ENCODE assay signal across 24 mouse cellular contexts in the genomic region with DNA sequence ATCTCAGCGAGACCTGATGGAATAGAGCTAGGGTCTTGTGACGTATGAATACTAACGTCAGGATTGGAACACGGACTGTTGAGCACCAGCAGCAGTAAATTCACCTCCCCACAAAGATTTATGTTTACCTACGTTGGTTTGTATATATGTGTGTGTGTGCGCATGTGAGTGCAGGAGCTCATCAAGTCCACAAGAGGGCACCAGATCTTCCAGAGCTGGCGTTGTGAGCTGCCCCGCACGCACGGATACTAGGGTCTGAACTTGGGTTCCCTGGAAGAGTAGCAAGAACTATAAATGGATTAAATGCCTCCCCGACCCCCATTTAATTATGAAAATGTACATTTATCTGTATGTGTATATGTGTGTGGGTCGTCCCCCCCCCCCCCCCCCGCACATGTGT. TPM values are rescaled to one million over a fixed set of nuclear protein-coding genes. Genes with fewer than 3 reads are reported as not detected.
DNase-seq lines count a peak whose midpoint lies in the region; ATAC-seq and TF ChIP-seq lines count a peak whose summit lies in the region.
"Had no signal": no experiment of that assay in that cellular context is flagged by ENCODE, and none has a peak within 500 bp of the region (broad histone marks: within the 10 kb centered on the region; RNA-seq: fewer than 3 reads in every experiment).

No protein-coding gene starts in this region.

- H3K4me2 ChIP-seq in kidney, postnatal 0 days (ENCODE audit: low read length): no peak overlapping the region
- no peak overlapping the region for H3K4me2 ChIP-seq in midbrain, postnatal 0 days (ENCODE audit: low read depth, low read length, poor library complexity, severe bottlenecking)
- no peak overlapping the region for H3K4me2 ChIP-seq in midbrain, embryonic 14.5 days (ENCODE audit: low read length)
- H3K4me2 ChIP-seq: forebrain, embryonic 15.5 days; hindbrain, embryonic 12.5 days; midbrain, embryonic 15.5 days had no signal

- H3K27me3 ChIP-seq in heart, adult 2 months (ENCODE audit: control insufficient read depth, insufficient read depth, low read length): no peaks in the 10 kb centered on the region
- no peaks in the 10 kb centered on the region for H3K27me3 ChIP-seq in kidney, postnatal 0 days (ENCODE audit: insufficient read depth, low read length)
- no peaks in the 10 kb centered on the region for H3K27me3 ChIP-seq in midbrain, postnatal 0 days (ENCODE audit: insufficient read depth, low read length)
- H3K27me3 ChIP-seq in midbrain, embryonic 14.5 days (ENCODE audit: control insufficient read depth, insufficient read depth, low read length): no peaks in the 10 kb centered on the region
- H3K27me3 ChIP-seq: forebrain, embryonic 15.5 days; hindbrain, embryonic 12.5 days; intestine, embryonic 15.5 days; midbrain, embryonic 15.5 days had no signal

- no peaks in the 10 kb centered on the region; the same call in 1 of the 2 replicates for H3K9me3 ChIP-seq in kidney, postnatal 0 days (replicated peaks; ENCODE audit: low read length)
- H3K9me3 ChIP-seq in midbrain, postnatal 0 days (ENCODE audit: low read length): no peaks in the 10 kb centered on the region
- no peaks in the 10 kb centered on the region for H3K9me3 ChIP-seq in midbrain, embryonic 14.5 days (ENCODE audit: control insufficient read depth, low read length)
- H3K9me3 ChIP-seq: forebrain, embryonic 15.5 days; intestine, embryonic 15.5 days; limb, embryonic 10.5 days; midbrain, embryonic 15.5 days had no signal

- no peak for TF ChIP-seq EP300 in heart, adult 2 months (IDR thresholded peaks at IDR 0.05; ENCODE audit: insufficient read depth, low read depth, low read length)

- peaks cover 12% of the 10 kb centered on the region for H3K4me1 ChIP-seq in heart, adult 2 months (ENCODE audit: control insufficient read depth, insufficient read depth, low read length)
- peaks cover 10% of the 10 kb centered on the region; the same call in 1 of the 2 replicates for H3K4me1 ChIP-seq in kidney, postnatal 0 days (replicated peaks; ENCODE audit: insufficient read depth, low read length)
- peaks cover 7% of the 10 kb centered on the region; the same call in 1 of the 2 replicates for H3K4me1 ChIP-seq in midbrain, postnatal 0 days (ENCODE audit: insufficient read depth, low read length)
- peaks cover 13% of the 10 kb centered on the region for H3K4me1 ChIP-seq in midbrain, embryonic 14.5 days (ENCODE audit: control insufficient read depth, insufficient read depth, low read length)
- H3K4me1 ChIP-seq in brown adipose tissue, adult 24 weeks (ENCODE audit: control insufficient read depth, insufficient read depth, insufficient read length, low read length): peaks cover 26% of the 10 kb centered on the region

- intact Hi-C loops in heart, adult 2 months (cut with DNase I): no loop called here
- intact Hi-C loops in heart, postnatal 10 days (cut with DNase I): no loop called here

- DNase-seq in heart, adult 2 months: no peak
- DNase-seq in heart, postnatal 10 days: no peak
- DNase-seq in kidney, postnatal 0 days (ENCODE audit: low spot score): no peak
- DNase-seq in kidney, postnatal 4 days: no peak
- no peak for DNase-seq in midbrain, postnatal 0 days (ENCODE audit: low spot score)
- no peak for DNase-seq in midbrain, embryonic 14.5 days
- DNase-seq: cerebellum, adult 2 months; right cerebral cortex, adult 18-20 months had no signal

- TF ChIP-seq CTCF in heart, adult 2 months (IDR thresholded peaks at IDR 0.05): peak; percentile 29
- peak; percentile 46; the same call in 1 of the 2 replicates for TF ChIP-seq CTCF in kidney, postnatal 0 days (IDR thresholded peaks at IDR 0.05; ENCODE audit: low read depth)
- peak; percentile 32; the same call in 1 of the 2 replicates for TF ChIP-seq CTCF in midbrain, postnatal 0 days (IDR thresholded peaks at IDR 0.05)

- no peak overlapping the region for H3K9ac ChIP-seq in heart, adult 2 months (ENCODE audit: low read depth, low read length)
- no peak overlapping the region for H3K9ac ChIP-seq in kidney, postnatal 0 days (ENCODE audit: low read depth, low read length)
- no peak overlapping the region for H3K9ac ChIP-seq in midbrain, postnatal 0 days (replicated peaks; ENCODE audit: low read length, poor library complexity, severe bottlenecking)
- H3K9ac ChIP-seq in midbrain, embryonic 14.5 days (replicated peaks; ENCODE audit: low read length): no peak overlapping the region
- H3K9ac ChIP-seq: forebrain, embryonic 15.5 days; hindbrain, embryonic 12.5 days; intestine, embryonic 15.5 days; midbrain, embryonic 15.5 days had no signal

- ATAC-seq in kidney, postnatal 0 days (replicated peaks; ENCODE audit: low FRiP score, low read depth): no peak
- ATAC-seq in midbrain, postnatal 0 days (ENCODE audit: low FRiP score): no peak
- no peak for ATAC-seq in midbrain, embryonic 14.5 days (ENCODE audit: low FRiP score, low TSS enrichment)
- no peak for ATAC-seq in megakaryocyte-erythroid progenitor cell, adult 5-6 weeks (replicated peaks; ENCODE audit: low FRiP score, low TSS enrichment, poor library complexity, severe bottlenecking)
- ATAC-seq: forebrain, embryonic 15.5 days; intestine, embryonic 15.5 days; midbrain, embryonic 15.5 days had no signal

- H3K4me3 ChIP-seq in heart, adult 2 months: no peak overlapping the region
- H3K4me3 ChIP-seq in kidney, postnatal 0 days (replicated peaks; ENCODE audit: low read depth, low read length): no peak overlapping the region
- no peak overlapping the region for H3K4me3 ChIP-seq in midbrain, postnatal 0 days (ENCODE audit: low read depth, low read length)
- H3K4me3 ChIP-seq in midbrain, embryonic 14.5 days (replicated peaks; ENCODE audit: low read depth, low read length): no peak overlapping the region
- no peak overlapping the region for H3K4me3 ChIP-seq in brown adipose tissue, adult 24 weeks (ENCODE audit: insufficient read depth, low read depth, low read length)
- H3K4me3 ChIP-seq: erythroblast, embryonic 14.5 days; forebrain, embryonic 15.5 days; hindbrain, embryonic 12.5 days; intestine, embryonic 15.5 days; limb, embryonic 10.5 days; midbrain, embryonic 15.5 days had no signal

- no peak overlapping the region for H3K27ac ChIP-seq in heart, adult 2 months
- no peak overlapping the region for H3K27ac ChIP-seq in kidney, postnatal 0 days
- H3K27ac ChIP-seq in midbrain, postnatal 0 days (ENCODE audit: low read depth, low read length): no peak overlapping the region
- no peak overlapping the region for H3K27ac ChIP-seq in midbrain, embryonic 14.5 days (replicated peaks; ENCODE audit: low read depth, low read length)
- peak overlapping the region; percentile 53; the same call in 1 of the 2 replicates for H3K27ac ChIP-seq in brown adipose tissue, adult 24 weeks (replicated peaks; ENCODE audit: low read depth, low read length)
- H3K27ac ChIP-seq: forebrain, embryonic 15.5 days; hindbrain, embryonic 12.5 days; intestine, embryonic 15.5 days; midbrain, embryonic 15.5 days had no signal

- no peaks in the 10 kb centered on the region for H3K36me3 ChIP-seq in heart, adult 2 months (ENCODE audit: control insufficient read depth, insufficient read depth, low read length)
- H3K36me3 ChIP-seq in kidney, postnatal 0 days (ENCODE audit: insufficient read depth, low read length): no peaks in the 10 kb centered on the region
- no peaks in the 10 kb centered on the region for H3K36me3 ChIP-seq in midbrain, postnatal 0 days (ENCODE audit: insufficient read depth, low read length)
- no peaks in the 10 kb centered on the region for H3K36me3 ChIP-seq in midbrain, embryonic 14.5 days (ENCODE audit: control insufficient read depth, insufficient read depth, low read length)
- H3K36me3 ChIP-seq: forebrain, embryonic 15.5 days; hindbrain, embryonic 12.5 days; intestine, embryonic 15.5 days; limb, embryonic 10.5 days; midbrain, embryonic 15.5 days had no signal

- 92% methylated on average over 13 of the region's 13 CpGs for WGBS in heart, adult 2 months
- 87% methylated on average over 13 of the region's 13 CpGs for WGBS in kidney, postnatal 0 days
- WGBS in midbrain, postnatal 0 days: 95% methylated on average over 13 of the region's 13 CpGs
- WGBS in midbrain, embryonic 14.5 days: 98% methylated on average over 13 of the region's 13 CpGs

- peaks cover 3% of the 10 kb centered on the region for H3K79me2 ChIP-seq in heart, adult 2 months (replicated peaks; ENCODE audit: control insufficient read depth, insufficient read depth, low read length)

- no peak for TF ChIP-seq POLR2A in heart, adult 2 months (IDR thresholded peaks at IDR 0.05; ENCODE audit: insufficient read depth, low read depth, low read length)

RNA-seq across cellular contexts. Expression of gene Tmem120b, which starts 12.3 kb away (rescaled TPM):
- total RNA-seq in heart, adult 2 months (2021): 10 to 100 TPM in 1 of 2 experiments, 1 to 10 TPM in 1; 6.6 to 10.4 TPM
- polyA plus RNA-seq in heart, adult 2 months (2012; rRNA removed): 10.3 and 10.5 TPM in 2 replicates
- total RNA-seq in heart, postnatal 10 days (2021): 10 to 100 TPM; 11.1 to 11.7 TPM
- polyA plus RNA-seq in kidney, postnatal 0 days (2015; fragmentation: Nextera tagmentation; extraction: Ambion mirVana): 12.5 and 12.6 TPM in 2 replicates
- 13.3 and 16.2 TPM in 2 replicates for total RNA-seq in midbrain, postnatal 0 days (2014; rRNA removed)
- polyA plus RNA-seq in midbrain, postnatal 0 days (2015; fragmentation: Nextera tagmentation; extraction: Ambion mirVana): 17.1 and 19.7 TPM in 2 replicates
- 12.7 and 13.1 TPM in 2 replicates for polyA plus RNA-seq in midbrain, embryonic 14.5 days (2014; fragmentation: Nextera tagmentation; extraction: Ambion mirVana)
- polyA plus RNA-seq in brown adipose tissue, adult 24 weeks (2012; ENCODE audit: insufficient read depth, insufficient read length, missing spikeins): 91.8 and 116 TPM in 2 replicates
- total RNA-seq in megakaryocyte-erythroid progenitor cell, adult 5-6 weeks (2014; fragmentation: Nextera tagmentation): 22.0 and 24.8 TPM in 2 replicates
- total RNA-seq in megakaryocyte-erythroid progenitor cell, adult 5-6 weeks (2017): 4.0 and 12.6 TPM in 2 replicates

RNA-seq across cellular contexts. Expression of gene Morn3, which starts 33.7 kb away (rescaled TPM):
- total RNA-seq in heart, adult 2 months (2021): not detected
- not detected in 2 replicates for polyA plus RNA-seq in heart, adult 2 months (2012; rRNA removed)
- not detected for total RNA-seq in heart, postnatal 10 days (2021)
- 0.46 TPM in 1 of 2 replicates, not detected in the other for polyA plus RNA-seq in kidney, postnatal 0 days (2015; fragmentation: Nextera tagmentation; extraction: Ambion mirVana)
- total RNA-seq in midbrain, postnatal 0 days (2014; rRNA removed): not detected in 2 replicates
- polyA plus RNA-seq in midbrain, postnatal 0 days (2015; fragmentation: Nextera tagmentation; extraction: Ambion mirVana): 1.1 and 1.3 TPM in 2 replicates
- not detected in 2 replicates for polyA plus RNA-seq in midbrain, embryonic 14.5 days (2014; fragmentation: Nextera tagmentation; extraction: Ambion mirVana)
- polyA plus RNA-seq in brown adipose tissue, adult 24 weeks (2012; ENCODE audit: insufficient read depth, insufficient read length, missing spikeins): not detected in 2 replicates
- not detected in 2 replicates for total RNA-seq in megakaryocyte-erythroid progenitor cell, adult 5-6 weeks (2014; fragmentation: Nextera tagmentation)
- not detected in 2 replicates for total RNA-seq in megakaryocyte-erythroid progenitor cell, adult 5-6 weeks (2017)
- total RNA-seq: adrenal gland, postnatal 10 days; granulocyte monocyte progenitor cell, adult 5-6 weeks; layer of hippocampus, adult 8-10 months had no signal
- polyA plus RNA-seq: erythroblast, embryonic 14.5 days; heart, embryonic 14.5 days; limb, embryonic 10.5 days; liver, embryonic 16.5 days; macrophage; midbrain, embryonic 15.5 days; neural tube, embryonic 11.5 days; small intestine, adult 2 months had no signal

RNA-seq across cellular contexts. Expression of gene Rhof, which starts 52.0 kb away (rescaled TPM):
- under 1 TPM; 0.64 to 0.70 TPM for total RNA-seq in heart, adult 2 months (2021)
- 1.6 and 2.3 TPM in 2 replicates for polyA plus RNA-seq in heart, adult 2 months (2012; rRNA removed)
- under 1 TPM; 0.64 to 0.77 TPM for total RNA-seq in heart, postnatal 10 days (2021)
- 3.2 and 3.3 TPM in 2 replicates for polyA plus RNA-seq in kidney, postnatal 0 days (2015; fragmentation: Nextera tagmentation; extraction: Ambion mirVana)
- 37.2 and 47.8 TPM in 2 replicates for total RNA-seq in midbrain, postnatal 0 days (2014; rRNA removed)
- 41.7 and 45.3 TPM in 2 replicates for polyA plus RNA-seq in midbrain, postnatal 0 days (2015; fragmentation: Nextera tagmentation; extraction: Ambion mirVana)
- 7.1 and 8.9 TPM in 2 replicates for polyA plus RNA-seq in midbrain, embryonic 14.5 days (2014; fragmentation: Nextera tagmentation; extraction: Ambion mirVana)
- 0.48 and 0.67 TPM in 2 replicates for polyA plus RNA-seq in brown adipose tissue, adult 24 weeks (2012; ENCODE audit: insufficient read depth, insufficient read length, missing spikeins)
- 3.2 TPM in 1 of 2 replicates, not detected in the other for total RNA-seq in megakaryocyte-erythroid progenitor cell, adult 5-6 weeks (2014; fragmentation: Nextera tagmentation)
- total RNA-seq in megakaryocyte-erythroid progenitor cell, adult 5-6 weeks (2017): 0.61 and 1.1 TPM in 2 replicates
